Mouse (Mus musculus) megakaryocyte progenitor cell, adult 5-6 weeks (primary cell): ENCODE measurements around the gene Dgcr2. TPM values are rescaled to one million over a fixed set of nuclear protein-coding genes. Genes with fewer than 3 reads are reported as not detected.
A peak's percentile ranks its signal among the peaks of the same experiment; 100 is the strongest.

Source experiments
- ATAC-seq: replicated peaks from 2 replicates; pipeline ENCODE4 v1.8.0; 2016; ENCODE audit warnings: mild to moderate bottlenecking, moderate TSS enrichment, inconsistent platforms; ENCODE audit not compliant: poor library complexity
- total RNA-seq, 2 experiments: library from RNA; stranded (forward) in 1 of 2; stranded (reverse) in 1 of 2; fragments of 157-497, 149-512 nt in 1 of 2; fragments of 200-1000 nt in 1 of 2; gene quantifications; 2 replicates each; pipeline versions ENCODE4 v1.2.3 to v1.2.4; 2015 to 2017

Gene Dgcr2
- total RNA-seq, 2 experiments from 2014 or later, result 23.8 to 40.4 TPM

GRCm38 (mm10) chr16:17796519-17796918 lies 101.8 kb downstream of the Dgcr2 start:
- ATAC-seq, result peak; percentile 47; the same call in 1 of the 2 replicates

GRCm38 (mm10) chr16:17795643-17796042 lies 102.7 kb downstream of the Dgcr2 start:
- ATAC-seq, result no peak

- no peak for ATAC-seq
These were observed 104.3 kb downstream of the Dgcr2 start for GRCm38 (mm10) chr16:17794047-17794446.

GRCm38 (mm10) chr16:17792728-17793127 lies 105.6 kb downstream of the Dgcr2 start:
- no peak for ATAC-seq

Other genes with a start within 250 kb of the Dgcr2 start
- gene Med15, start 165.7 kb downstream of the Dgcr2 start, total RNA-seq (2015), result 42.7 and 43.0 TPM in 2 replicates
- 15.5 and 26.5 TPM in 2 replicates for gene Med15, start 165.7 kb downstream of the Dgcr2 start, total RNA-seq (2017)
- 7.5 and 10.6 TPM in 2 replicates for gene Klhl22, start 138.9 kb downstream of the Dgcr2 start, total RNA-seq (2015)
- gene Klhl22, start 138.9 kb downstream of the Dgcr2 start, total RNA-seq (2017), result 12.8 and 34.6 TPM in 2 replicates
- gene Scarf2, start 101.3 kb downstream of the Dgcr2 start, total RNA-seq (2015), result 0.10 TPM in 1 of 2 replicates, not detected in the other
- 0.07 TPM in 1 of 2 replicates, not detected in the other for gene Scarf2, start 101.3 kb downstream of the Dgcr2 start, total RNA-seq (2017)
- not detected in 2 replicates for gene B830017H08Rik, start 65.4 kb downstream of the Dgcr2 start, total RNA-seq (2015)
- not detected in 2 replicates for gene B830017H08Rik, start 65.4 kb downstream of the Dgcr2 start, total RNA-seq (2017)
- gene Car15, start 60.2 kb downstream of the Dgcr2 start, total RNA-seq (2015), result 1.3 and 1.9 TPM in 2 replicates
- 1.2 and 2.5 TPM in 2 replicates for gene Car15, start 60.2 kb downstream of the Dgcr2 start, total RNA-seq (2017)
- gene Gm20518, start 6.9 kb downstream of the Dgcr2 start, total RNA-seq (2015), result 0.05 and 0.20 TPM in 2 replicates
- 0.20 TPM in 1 of 2 replicates, not detected in the other for gene Gm20518, start 6.9 kb downstream of the Dgcr2 start, total RNA-seq (2017)
- not detected in 2 replicates for gene Tssk1, start 4.3 kb downstream of the Dgcr2 start, total RNA-seq (2015)
- gene Tssk1, start 4.3 kb downstream of the Dgcr2 start, total RNA-seq (2017), result not detected in 2 replicates
- gene Tssk2, start 75 bp upstream of the Dgcr2 start, total RNA-seq (2015), result not detected in 2 replicates
- not detected in 2 replicates for gene Tssk2, start 75 bp upstream of the Dgcr2 start, total RNA-seq (2017)
- gene Ess2, start 12.8 kb upstream of the Dgcr2 start, total RNA-seq (2015), result 8.4 and 12.0 TPM in 2 replicates
- 22.5 and 23.8 TPM in 2 replicates for gene Ess2, start 12.8 kb upstream of the Dgcr2 start, total RNA-seq (2017)
- not detected in 2 replicates for gene Gsc2, start 16.5 kb upstream of the Dgcr2 start, total RNA-seq (2015)
- not detected in 2 replicates for gene Gsc2, start 16.5 kb upstream of the Dgcr2 start, total RNA-seq (2017)
- gene Slc25a1, start 29.7 kb upstream of the Dgcr2 start, total RNA-seq (2015), result 23.0 and 27.2 TPM in 2 replicates
- gene Slc25a1, start 29.7 kb upstream of the Dgcr2 start, total RNA-seq (2017), result 35.4 and 50.6 TPM in 2 replicates
- gene Vpreb2, start 81.9 kb upstream of the Dgcr2 start, total RNA-seq (2015), result not detected in 2 replicates
- gene Vpreb2, start 81.9 kb upstream of the Dgcr2 start, total RNA-seq (2017), result not detected in 2 replicates
- 30.8 and 33.9 TPM in 2 replicates for gene Dgcr6, start 154.3 kb upstream of the Dgcr2 start, total RNA-seq (2015)
- gene Dgcr6, start 154.3 kb upstream of the Dgcr2 start, total RNA-seq (2017), result 18.2 and 23.7 TPM in 2 replicates
- gene Prodh, start 191.6 kb upstream of the Dgcr2 start, total RNA-seq (2015), result 10.9 and 16.8 TPM in 2 replicates
- 60.3 and 64.2 TPM in 2 replicates for gene Prodh, start 191.6 kb upstream of the Dgcr2 start, total RNA-seq (2017)
- gene Rtn4r, start 229.1 kb upstream of the Dgcr2 start, total RNA-seq (2015), result 6.0 and 8.3 TPM in 2 replicates
- gene Rtn4r, start 229.1 kb upstream of the Dgcr2 start, total RNA-seq (2017), result 2.2 and 2.3 TPM in 2 replicates